Mouse (Mus musculus) left cerebral cortex, adult 11 months (tissue): ENCODE measurements at regions not wholly inside any gene's neighbourhood (a gene's known extent, or its start where the extent isn't known, plus 50 kb on each side); places are given as distances from the start of the nearest gene placed in this dataset.

Experiments
- DNase-seq: peaks from one replicate; pipeline ENCODE4 v3.0.0; 2022; ENCODE audit warnings: low spot score

DNA sequence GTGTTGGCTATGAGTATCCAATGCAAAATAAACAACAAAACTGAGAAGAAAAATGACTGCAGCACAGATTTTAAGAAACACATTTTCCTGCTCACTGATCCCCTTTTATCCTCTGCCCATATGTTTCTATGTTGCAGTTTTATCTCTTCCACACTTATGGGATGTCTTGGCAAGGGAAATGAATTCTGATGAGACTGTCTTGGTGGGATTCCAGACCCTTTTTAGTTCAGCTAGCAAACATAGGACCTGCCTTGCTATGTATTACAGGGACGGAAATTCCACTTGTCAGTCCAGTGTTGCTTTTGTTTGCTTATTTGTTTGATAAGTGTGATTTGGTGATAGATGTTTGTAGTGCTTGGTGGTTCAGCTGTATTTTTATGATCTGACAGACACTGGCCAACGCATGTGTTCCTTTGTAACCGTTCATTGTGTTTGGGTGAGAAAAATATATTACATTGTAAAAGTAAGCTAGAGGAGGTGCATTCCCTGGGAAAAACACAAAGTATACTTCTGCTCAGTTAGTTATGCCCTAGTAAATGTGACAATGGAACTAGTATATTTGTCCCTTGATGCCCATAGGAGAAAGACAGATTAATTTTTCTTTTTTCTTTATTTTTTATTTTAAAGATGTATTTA, 1516.2 kb downstream of the Tbl1xr1 start:
- DNase-seq, result peak; percentile 14

DNA sequence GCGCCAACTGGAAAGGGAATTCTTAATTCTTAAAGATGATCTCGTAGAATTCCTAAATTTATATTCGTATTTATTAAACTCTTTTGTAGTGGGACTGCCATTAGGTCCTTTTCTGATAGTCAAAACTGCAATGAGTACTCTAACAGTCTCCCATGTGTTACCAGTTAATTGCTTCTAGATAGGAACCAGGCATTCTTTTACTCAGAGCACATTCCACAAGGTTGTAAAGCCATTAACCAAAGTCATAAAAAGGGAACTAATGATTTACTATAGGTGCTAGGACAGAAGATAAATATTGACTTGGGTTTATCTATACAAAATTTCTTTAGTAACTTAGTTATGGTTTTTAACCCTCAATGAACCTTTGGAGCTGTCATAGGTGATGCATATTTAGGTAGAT, 1525.0 kb downstream of the Tbl1xr1 start:
- no peak for DNase-seq

GRCm38 (mm10) chr3:23610054-23610453, 1533.6 kb downstream of the Tbl1xr1 start:
- DNase-seq, result no peak

DNA sequence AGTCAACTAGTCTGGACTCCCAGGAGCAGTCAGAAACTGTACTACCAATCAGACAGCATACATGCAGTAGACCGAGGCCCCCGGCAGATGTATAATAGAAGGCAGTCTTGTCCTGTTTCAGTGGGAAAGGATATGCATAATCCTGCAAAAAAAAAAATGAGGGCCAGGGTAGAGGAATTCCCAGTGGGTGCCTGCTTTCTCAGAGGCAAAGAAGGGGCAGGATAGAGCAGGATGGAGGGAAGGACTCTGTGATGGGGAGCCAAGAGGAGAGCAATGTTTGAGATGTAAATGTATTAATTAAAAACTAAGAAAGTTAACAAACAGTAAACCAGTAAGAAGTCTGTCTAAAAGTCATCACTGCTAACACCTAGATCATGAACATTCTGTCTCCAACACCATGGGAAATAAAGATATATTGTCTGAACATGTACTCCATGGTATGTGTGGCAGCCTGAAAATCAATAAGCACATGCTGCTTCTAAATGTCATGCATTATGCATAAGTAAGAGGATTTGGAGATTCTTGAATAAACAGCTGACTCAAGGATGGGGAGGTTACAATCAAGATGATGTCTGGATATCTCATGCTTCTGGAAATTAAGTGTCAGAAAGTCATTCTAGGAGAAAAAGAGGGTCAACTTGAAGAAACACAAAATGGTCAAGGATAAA, 1485.3 kb downstream of the Naaladl2 start:
- no peak for DNase-seq

GRCm38 (mm10) chr3:23706748-23707147, 1437.3 kb downstream of the Naaladl2 start:
- no peak for DNase-seq
